Mouse (Mus musculus) embryonic facial prominence, embryonic 10.5 days (tissue): ENCODE data around the gene Acsf3. TPM values are rescaled to one million over a fixed set of nuclear protein-coding genes. Genes with fewer than 3 reads are reported as not detected.
A peak's percentile ranks its signal among the peaks of the same experiment; 100 is the strongest.

Experiments used
- DNase-seq: peaks from one replicate; pipeline ENCODE4 v3.0.0-alpha.2; 2017; ENCODE audit warnings: low spot score
- H3K27ac ChIP-seq: fragments of 300-500 bp; sonication (generic); replicated peaks from 2 replicates; pipeline ENCODE4 v1.5.1; 2016; ENCODE audit warnings: mild to moderate bottlenecking
- H3K27me3 ChIP-seq: fragments of 300-500 bp; sonication (generic); replicated peaks from 2 replicates; pipeline ENCODE4 v1.6.1; 2016; ENCODE audit warnings: low read depth, mild to moderate bottlenecking; ENCODE audit not compliant: poor library complexity, severe bottlenecking
- H3K36me3 ChIP-seq: fragments of 300-500 bp; sonication (generic); replicated peaks from 2 replicates; pipeline ENCODE4 v1.6.1; 2016; ENCODE audit warnings: mild to moderate bottlenecking, moderate library complexity
- H3K4me1 ChIP-seq: fragments of 300-500 bp; sonication (generic); 2 replicates; pipeline ENCODE4 v1.6.1; 2016
- H3K4me3 ChIP-seq: fragments of 300-500 bp; sonication (generic); 2 replicates; pipeline ENCODE4 v1.5.1; 2016; ENCODE audit warnings: mild to moderate bottlenecking, moderate library complexity
- H3K9me3 ChIP-seq: fragments of 300-500 bp; sonication (generic); 2 replicates; pipeline ENCODE4 v1.6.1; 2016; ENCODE audit warnings: mild to moderate bottlenecking
- WGBS: fragments of 180-500 bp; shearing (Covaris S2); methylation state at CpG from one replicate; pipeline ENCODE4 v1.1.7; 2016; 5-methylcytosine and 5-hydroxymethylcytosine counted together
- polyA plus RNA-seq: library from polyadenylated mRNA; unstranded; fragments of >200 nt; fragmentation: Nextera tagmentation; extraction: Ambion mirVana; gene quantifications from 2 replicates; pipeline ENCODE4 v1.2.1, GENCODE M21; 2016

Gene Acsf3
- polyA plus RNA-seq, 1 experiment from 2014 or later: 16.4 TPM

- no peak overlapping the region for H3K4me3 ChIP-seq
- no peak for DNase-seq
- no peak overlapping the region for H3K27ac ChIP-seq
- 88% methylated on average over 18 of the region's 18 CpGs for WGBS
- H3K36me3 ChIP-seq: peaks cover 38% of the 10 kb centered on the region
- H3K9me3 ChIP-seq: no peaks in the 10 kb centered on the region
- H3K4me1 ChIP-seq: no peaks in the 10 kb centered on the region
- H3K27me3 ChIP-seq: no peaks in the 10 kb centered on the region
Measured at GRCm38 (mm10) chr8:122793375-122794174, 18.3 kb downstream of the Acsf3 start.

- no peaks in the 10 kb centered on the region for H3K27me3 ChIP-seq
- WGBS: 86% methylated on average over 5 of the region's 5 CpGs
- H3K27ac ChIP-seq: no peak overlapping the region; the same call in 1 of the 2 replicates
- H3K4me3 ChIP-seq: no peak overlapping the region
- DNase-seq: no peak
- peaks cover 32% of the 10 kb centered on the region for H3K36me3 ChIP-seq
- H3K4me1 ChIP-seq: no peaks in the 10 kb centered on the region
- H3K9me3 ChIP-seq: no peaks in the 10 kb centered on the region
Measured at GRCm38 (mm10) chr8:122794175-122794454, 18.8 kb downstream of the Acsf3 start.

GRCm38 (mm10) chr8:122803906-122804761 is 28.8 kb downstream of the Acsf3 start:
- H3K27me3 ChIP-seq: peaks cover 37% of the 10 kb centered on the region
- H3K4me3 ChIP-seq: no peak overlapping the region
- peak; percentile 28 for DNase-seq
- H3K27ac ChIP-seq: peak overlapping the region; percentile 27; the same call in 1 of the 2 replicates
- 25% methylated on average over 15 of the region's 15 CpGs for WGBS
- no peaks in the 10 kb centered on the region for H3K9me3 ChIP-seq
- peaks cover 15% of the 10 kb centered on the region for H3K36me3 ChIP-seq
- peaks cover 34% of the 10 kb centered on the region for H3K4me1 ChIP-seq

- H3K9me3 ChIP-seq: no peaks in the 10 kb centered on the region
- WGBS: 69% methylated on average over 3 of the region's 3 CpGs
- H3K27me3 ChIP-seq: peaks cover 37% of the 10 kb centered on the region
- DNase-seq: no peak
- peaks cover 34% of the 10 kb centered on the region for H3K4me1 ChIP-seq
- H3K36me3 ChIP-seq: peaks cover 15% of the 10 kb centered on the region
- H3K4me3 ChIP-seq: no peak overlapping the region
- H3K27ac ChIP-seq: 0 out of 2 replicates have a peak overlapping the region, but pooled peaks have one; percentile 19
Measured at GRCm38 (mm10) chr8:122805349-122805748, 30.1 kb downstream of the Acsf3 start.

GRCm38 (mm10) chr8:122806956-122807538 is 31.8 kb downstream of the Acsf3 start:
- H3K27ac ChIP-seq: no peak overlapping the region; the same call in 1 of the 2 replicates

GRCm38 (mm10) chr8:122807907-122808306 is 32.6 kb downstream of the Acsf3 start:
- no peak for DNase-seq
- 84% methylated on average over 4 of the region's 4 CpGs for WGBS
- peaks cover 34% of the 10 kb centered on the region for H3K4me1 ChIP-seq
- peaks cover 28% of the 10 kb centered on the region for H3K36me3 ChIP-seq
- no peaks in the 10 kb centered on the region for H3K9me3 ChIP-seq
- H3K4me3 ChIP-seq: no peak overlapping the region
- H3K27ac ChIP-seq: no peak overlapping the region
- peaks cover 24% of the 10 kb centered on the region for H3K27me3 ChIP-seq

More at GRCm38 (mm10) chr8:122806956-122807538, 31.8 kb downstream of the Acsf3 start:
- H3K4me3 ChIP-seq: no peak overlapping the region
- peaks cover 33% of the 10 kb centered on the region for H3K27me3 ChIP-seq
- H3K36me3 ChIP-seq: peaks cover 27% of the 10 kb centered on the region
- WGBS: 76% methylated on average over 7 of the region's 7 CpGs
- DNase-seq: no peak
- peaks cover 34% of the 10 kb centered on the region for H3K4me1 ChIP-seq
- H3K9me3 ChIP-seq: no peaks in the 10 kb centered on the region

GRCm38 (mm10) chr8:122810376-122810775 is 35.1 kb downstream of the Acsf3 start:
- no peak for DNase-seq
- Histone ChIP-seq H3K27me3 (peaks cover 11% of the 10 kb centered on the region), H3K9me3 (no peaks in the 10 kb centered on the region), H3K36me3 (peaks cover 40% of the 10 kb centered on the region), H3K4me1 (peaks cover 10% of the 10 kb centered on the region), H3K4me3 (no peak overlapping the region), H3K27ac (no peak overlapping the region)
- WGBS: 87% methylated on average over 8 of the region's 8 CpGs

- Histone ChIP-seq H3K27ac (no peak overlapping the region; the same call in 1 of the 2 replicates), H3K4me3 (no peak overlapping the region)
Measured at GRCm38 (mm10) chr8:122811870-122812494, 36.7 kb downstream of the Acsf3 start.

GRCm38 (mm10) chr8:122812610-122813250 is 37.4 kb downstream of the Acsf3 start:
- DNase-seq: no peak
- H3K27me3 ChIP-seq: 0 out of 2 replicates have a peak, but pooled peaks cover 3% of the 10 kb centered on the region

More at GRCm38 (mm10) chr8:122811870-122812494, 36.7 kb downstream of the Acsf3 start:
- Histone ChIP-seq H3K4me1 (peaks cover 4% of the 10 kb centered on the region; the same call in 1 of the 2 replicates), H3K9me3 (no peaks in the 10 kb centered on the region), H3K36me3 (peaks cover 44% of the 10 kb centered on the region), H3K27me3 (no peaks in the 10 kb centered on the region; the same call in 1 of the 2 replicates)
- DNase-seq: no peak
- 90% methylated on average over 16 of the region's 16 CpGs for WGBS

GRCm38 (mm10) chr8:122814608-122815007 is 39.3 kb downstream of the Acsf3 start:
- no peak overlapping the region for H3K27ac ChIP-seq
- DNase-seq: no peak
- H3K4me3 ChIP-seq: no peak overlapping the region
- H3K4me1 ChIP-seq: peaks cover 19% of the 10 kb centered on the region
- no peaks in the 10 kb centered on the region for H3K9me3 ChIP-seq
- 0 out of 2 replicates have a peak, but pooled peaks cover 3% of the 10 kb centered on the region for H3K27me3 ChIP-seq
- WGBS: 19% methylated on average over 7 of the region's 7 CpGs
- H3K36me3 ChIP-seq: peaks cover 48% of the 10 kb centered on the region

More at GRCm38 (mm10) chr8:122812610-122813250, 37.4 kb downstream of the Acsf3 start:
- Histone ChIP-seq H3K4me1 (peaks cover 11% of the 10 kb centered on the region), H3K27ac (no peak overlapping the region; the same call in 1 of the 2 replicates), H3K36me3 (peaks cover 48% of the 10 kb centered on the region), H3K4me3 (no peak overlapping the region), H3K9me3 (no peaks in the 10 kb centered on the region)
- WGBS: 78% methylated on average over 14 of the region's 14 CpGs

- 89% methylated on average over 6 of the region's 6 CpGs for WGBS
- 0 out of 2 replicates have a peak, but pooled peaks cover 3% of the 10 kb centered on the region for H3K27me3 ChIP-seq
- no peak overlapping the region for H3K27ac ChIP-seq
- H3K4me1 ChIP-seq: peaks cover 19% of the 10 kb centered on the region
- H3K36me3 ChIP-seq: peaks cover 37% of the 10 kb centered on the region
- H3K4me3 ChIP-seq: no peak overlapping the region
- no peak for DNase-seq
- H3K9me3 ChIP-seq: no peaks in the 10 kb centered on the region
Measured at GRCm38 (mm10) chr8:122816965-122817364, 41.7 kb downstream of the Acsf3 start.
